Mouse (Mus musculus): ENCODE data around the gene Rarres1.

- TF ChIP-seq GATA1 (IDR thresholded peaks at IDR 0.05; ENCODE audit: low read length) (no peak), TAL1 (IDR thresholded peaks at IDR 0.05; ENCODE audit: low read length) (no peak)
Measured at GRCm38 (mm10) chr3:67479806-67480205, 35.5 kb downstream of the Rarres1 start.
